Mouse (Mus musculus) layer of hippocampus, adult 18-20 months (tissue): Measurements from ENCODE around the gene Ranbp3l. TPM values are rescaled to one million over a fixed set of nuclear protein-coding genes. Genes with fewer than 3 reads are reported as not detected.

ENCODE experiments used
- DNase-seq, 2 experiments: peaks; one replicate each; pipeline ENCODE4 v3.0.0; 2022; ENCODE audit warnings: low spot score in 2 of 2
- total RNA-seq, 2 experiments: library from RNA; stranded (reverse); gene quantifications; 2 replicates each; pipeline ENCODE4 v1.2.3; 2021

Gene Ranbp3l
- total RNA-seq, 2 experiments from 2014 or later = 8.0 to 8.5 TPM

GRCm38 (mm10) chr15:9093598-9094365, 126.0 kb downstream of the Ranbp3l start:
- no peak for DNase-seq

GRCm38 (mm10) chr15:9094366-9094750, 126.6 kb downstream of the Ranbp3l start:
- DNase-seq = peak; percentile 28 to 71

- DNase-seq = no peak
Measured at GRCm38 (mm10) chr15:9096865-9097264, 129.1 kb downstream of the Ranbp3l start.

- no peak for DNase-seq
Measured at GRCm38 (mm10) chr15:9100446-9101077, 132.8 kb downstream of the Ranbp3l start.

GRCm38 (mm10) chr15:9106303-9107074, 138.7 kb downstream of the Ranbp3l start:
- no peak for DNase-seq

- no peak for DNase-seq
Measured at GRCm38 (mm10) chr15:9110526-9111347, 143.0 kb downstream of the Ranbp3l start.

- DNase-seq = no peak
Measured at GRCm38 (mm10) chr15:9111648-9112047, 143.9 kb downstream of the Ranbp3l start.

- DNase-seq = no peak
Measured at GRCm38 (mm10) chr15:9113556-9113955, 145.8 kb downstream of the Ranbp3l start.

GRCm38 (mm10) chr15:9114131-9114530, 146.4 kb downstream of the Ranbp3l start:
- no peak for DNase-seq

GRCm38 (mm10) chr15:9114599-9114998, 146.8 kb downstream of the Ranbp3l start:
- no peak for DNase-seq

Other genes starting within 250 kb of the Ranbp3l start
- 10 to 100 TPM; 62.5 to 70.2 TPM for gene Nadk2, start 103.3 kb downstream of the Ranbp3l start, total RNA-seq
- gene Lmbrd2, start 172.6 kb downstream of the Ranbp3l start, total RNA-seq = 10 to 100 TPM; 62.3 to 62.5 TPM
- gene Skp2, start 187.5 kb downstream of the Ranbp3l start, total RNA-seq = 1 to 10 TPM; 4.0 to 4.7 TPM